Mouse (Mus musculus) stomach, embryonic 14.5 days (tissue): ENCODE measurements around the gene Zbtb5. TPM values are rescaled to one million over a fixed set of nuclear protein-coding genes. Genes with fewer than 3 reads are reported as not detected.

ENCODE experiments used
- ATAC-seq: fragments of 200-750 bp; cut with Nextera tagmentation; 2 replicates; pipeline ENCODE4 v1.8.0; 2017; ENCODE audit warnings: low read depth, moderate TSS enrichment; ENCODE audit not compliant: insufficient number of reproducible peaks, insufficient read depth, low FRiP score
- H3K27ac ChIP-seq: fragments of 300-500 bp; sonication (generic); 2 replicates; pipeline ENCODE4 v1.5.1; 2014; ENCODE audit warnings: mild to moderate bottlenecking, low read length, moderate library complexity, mixed read lengths
- H3K27me3 ChIP-seq: fragments of 300-500 bp; sonication (generic); 2 replicates; pipeline ENCODE4 v1.6.1; 2014; ENCODE audit warnings: low read length, control low read depth, mixed read lengths; ENCODE audit not compliant: control insufficient read depth, insufficient read depth
- H3K36me3 ChIP-seq: fragments of 300-500 bp; sonication (generic); 2 replicates; pipeline ENCODE4 v1.6.1; 2014; ENCODE audit warnings: mild to moderate bottlenecking, control low read depth, low read length, moderate library complexity, mixed read lengths; ENCODE audit not compliant: control insufficient read depth, insufficient read depth
- H3K4me1 ChIP-seq: fragments of 300-500 bp; sonication (generic); 2 replicates; pipeline ENCODE4 v1.6.1; 2014; ENCODE audit warnings: low read length, control low read depth, mixed read lengths; ENCODE audit not compliant: control insufficient read depth, insufficient read depth
- H3K4me2 ChIP-seq: fragments of 300-500 bp; sonication (generic); replicated peaks from 2 replicates; pipeline ENCODE4 v1.6.1; 2014; ENCODE audit warnings: low read depth, low read length, control low read depth
- H3K4me3 ChIP-seq: fragments of 300-500 bp; sonication (generic); 2 replicates; pipeline ENCODE4 v1.5.1; 2014; ENCODE audit warnings: low read depth, low read length, control low read depth
- H3K9ac ChIP-seq: fragments of 300-500 bp; sonication (generic); replicated peaks from 2 replicates; pipeline ENCODE4 v1.6.1; 2014; ENCODE audit warnings: low read depth, mild to moderate bottlenecking, control low read depth, low read length, moderate library complexity, mixed read lengths
- H3K9me3 ChIP-seq: fragments of 300-500 bp; sonication (generic); 2 replicates; pipeline ENCODE4 v1.6.1; 2016; ENCODE audit warnings: low read depth, low read length, control low read depth; ENCODE audit not compliant: control insufficient read depth
- WGBS: fragments of 180-500 bp; shearing (Covaris S2); extraction: QIAGEN DNeasy Blood & Tissue Kit; methylation state at CpG from one replicate; pipeline ENCODE4 v1.1.7; 2014; 5-methylcytosine and 5-hydroxymethylcytosine counted together
- polyA plus RNA-seq: library from polyadenylated mRNA; unstranded; fragments of >200 nt; fragmentation: Nextera tagmentation; extraction: Ambion mirVana; gene quantifications from 2 replicates; pipeline ENCODE4 v1.2.1, GENCODE M21; 2014

Gene Zbtb5
- polyA plus RNA-seq, 1 experiment from 2014 or later = 25.6 TPM

DNA sequence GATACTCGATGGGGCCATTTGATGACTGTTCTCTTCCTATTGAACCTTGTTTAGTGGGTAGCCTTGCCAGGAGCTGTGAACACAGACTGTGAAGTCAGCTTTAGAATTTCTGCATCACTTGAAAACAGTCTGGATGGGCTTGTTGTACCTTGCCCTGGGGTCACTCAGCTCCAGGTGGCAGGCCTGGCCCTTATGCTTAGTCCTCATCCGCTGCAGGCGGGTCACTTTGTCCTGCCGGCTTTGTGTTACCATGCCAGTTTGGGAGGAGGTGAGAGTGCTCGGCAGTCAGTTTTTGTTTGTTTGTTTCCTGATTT, 30.3 kb downstream of the Zbtb5 start:
- Histone ChIP-seq H3K4me3 (peak overlapping the region; percentile 73), H3K4me1 (peaks cover 14% of the 10 kb centered on the region), H3K36me3 (no peaks in the 10 kb centered on the region; the same call in 1 of the 2 replicates), H3K27me3 (no peaks in the 10 kb centered on the region), H3K9ac (peak overlapping the region; percentile 84), H3K27ac (no peak overlapping the region), H3K4me2 (peak overlapping the region; percentile 91), H3K9me3 (no peaks in the 10 kb centered on the region)
- WGBS = 24% methylated on average over 5 of the region's 5 CpGs
- ATAC-seq = no peak

DNA sequence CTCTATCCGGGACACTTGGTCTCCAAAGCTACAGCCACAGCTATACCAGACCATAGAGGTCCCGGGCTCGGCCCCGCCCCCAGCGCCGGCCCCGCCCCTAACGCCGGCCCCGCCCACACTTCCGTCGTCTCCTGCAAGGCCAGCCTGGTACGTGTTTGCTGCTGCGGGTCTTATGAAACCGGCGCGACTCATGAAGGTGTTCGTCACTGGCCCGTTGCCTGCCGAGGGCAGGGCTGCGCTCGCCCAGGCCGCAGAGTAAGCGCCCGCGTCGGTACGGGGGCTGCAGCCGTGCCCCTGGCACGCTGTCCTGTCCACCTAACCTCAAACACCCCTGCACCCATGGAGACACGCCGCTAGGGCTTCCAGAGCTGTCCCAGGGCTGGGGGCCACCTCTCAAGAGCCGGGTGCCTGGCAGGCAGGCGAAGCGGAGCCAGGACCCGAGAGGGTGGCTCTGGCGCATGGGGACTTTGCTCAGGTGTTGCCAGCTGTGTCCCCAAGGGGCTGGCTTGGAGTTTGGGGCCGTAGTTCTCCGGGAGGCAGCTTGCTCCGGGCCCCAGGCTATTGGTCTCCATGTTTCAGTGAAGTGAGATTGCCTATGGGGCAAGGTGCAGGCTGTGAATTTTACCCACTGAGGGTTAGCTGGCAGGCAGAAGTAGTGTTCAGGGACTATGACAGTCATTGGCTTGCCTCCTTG, 30.8 kb downstream of the Zbtb5 start, which contains the start of gene Grhpr:
TSS of gene Grhpr (plus strand) at position 116 of the 694 bp plus-strand sequence.
- peak within 1 kb of the TSS; percentile 91 for H3K4me2 ChIP-seq
- H3K9me3 ChIP-seq = no peaks in the 10 kb centered on the region
- peak within 1 kb of the TSS; percentile 84 for H3K9ac ChIP-seq
- 1% methylated on average over 40 of the region's 40 CpGs for WGBS
- H3K4me3 ChIP-seq = peak within 1 kb of the TSS; percentile 73
- peak; percentile 94 for ATAC-seq
- H3K36me3 ChIP-seq = no peaks in the 10 kb centered on the region
- H3K27ac ChIP-seq = peak within 1 kb of the TSS; percentile 67
- no peaks in the 10 kb centered on the region for H3K27me3 ChIP-seq
- peaks cover 14% of the 10 kb centered on the region for H3K4me1 ChIP-seq

DNA sequence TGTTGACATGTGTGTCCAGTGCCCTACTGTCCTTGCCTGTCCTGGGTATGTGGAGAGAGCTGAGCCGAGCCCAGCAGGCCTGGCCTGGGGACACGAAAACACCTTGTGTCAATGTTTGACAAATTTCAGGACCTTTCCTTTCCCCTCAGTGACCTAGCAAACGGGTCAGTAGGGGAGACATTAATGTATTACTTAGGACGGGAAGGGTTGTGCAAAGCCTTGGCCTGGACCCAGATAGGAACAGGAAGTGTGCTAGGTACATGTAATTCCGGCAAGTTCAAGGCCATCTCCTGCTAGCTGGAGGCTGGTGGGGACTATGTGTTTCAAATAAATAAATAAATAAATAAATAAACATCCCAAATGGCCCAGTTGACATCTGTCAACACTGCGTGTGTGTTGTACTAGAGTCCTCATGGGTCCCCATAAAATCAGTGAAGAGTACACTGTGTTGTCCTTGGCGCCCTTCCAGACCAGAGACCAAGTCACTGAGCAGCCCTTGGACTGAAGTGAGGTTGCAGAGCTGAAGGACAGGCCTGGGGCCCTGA, 32.3 kb downstream of the Zbtb5 start:
- no peak overlapping the region for H3K4me2 ChIP-seq
- ATAC-seq = no peak
- H3K9me3 ChIP-seq = no peaks in the 10 kb centered on the region
- H3K9ac ChIP-seq = no peak overlapping the region
- no peaks in the 10 kb centered on the region for H3K27me3 ChIP-seq
- 51% methylated on average over 7 of the region's 7 CpGs for WGBS
- H3K4me3 ChIP-seq = no peak overlapping the region
- H3K27ac ChIP-seq = no peak overlapping the region
- no peaks in the 10 kb centered on the region for H3K36me3 ChIP-seq
- peaks cover 14% of the 10 kb centered on the region for H3K4me1 ChIP-seq

DNA sequence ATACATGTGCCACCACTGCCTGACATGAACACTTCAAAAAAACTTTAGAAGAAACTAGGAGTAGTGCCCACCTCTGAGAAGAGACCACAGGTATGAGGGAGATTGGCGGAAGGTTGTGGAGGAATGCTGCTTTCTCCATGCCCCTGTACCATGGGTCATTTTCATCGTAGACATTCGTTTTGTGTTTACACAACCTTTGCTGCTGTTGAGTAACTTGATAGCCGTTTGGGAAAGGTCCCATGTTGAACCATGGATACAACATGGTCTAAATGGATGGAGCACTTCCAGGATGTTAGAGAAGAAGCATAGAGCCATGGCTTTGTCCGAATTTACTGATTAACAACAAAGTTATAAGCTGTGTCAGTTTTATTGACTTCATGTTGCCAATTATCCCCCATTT, 34.0 kb downstream of the Zbtb5 start:
- no peak overlapping the region for H3K4me2 ChIP-seq
- peaks cover 16% of the 10 kb centered on the region for H3K4me1 ChIP-seq
- H3K9ac ChIP-seq = no peak overlapping the region
- H3K27ac ChIP-seq = no peak overlapping the region
- WGBS = 63% methylated on average over 5 of the region's 5 CpGs
- H3K9me3 ChIP-seq = no peaks in the 10 kb centered on the region
- no peak for ATAC-seq
- no peaks in the 10 kb centered on the region for H3K36me3 ChIP-seq
- no peak overlapping the region for H3K4me3 ChIP-seq
- H3K27me3 ChIP-seq = no peaks in the 10 kb centered on the region

DNA sequence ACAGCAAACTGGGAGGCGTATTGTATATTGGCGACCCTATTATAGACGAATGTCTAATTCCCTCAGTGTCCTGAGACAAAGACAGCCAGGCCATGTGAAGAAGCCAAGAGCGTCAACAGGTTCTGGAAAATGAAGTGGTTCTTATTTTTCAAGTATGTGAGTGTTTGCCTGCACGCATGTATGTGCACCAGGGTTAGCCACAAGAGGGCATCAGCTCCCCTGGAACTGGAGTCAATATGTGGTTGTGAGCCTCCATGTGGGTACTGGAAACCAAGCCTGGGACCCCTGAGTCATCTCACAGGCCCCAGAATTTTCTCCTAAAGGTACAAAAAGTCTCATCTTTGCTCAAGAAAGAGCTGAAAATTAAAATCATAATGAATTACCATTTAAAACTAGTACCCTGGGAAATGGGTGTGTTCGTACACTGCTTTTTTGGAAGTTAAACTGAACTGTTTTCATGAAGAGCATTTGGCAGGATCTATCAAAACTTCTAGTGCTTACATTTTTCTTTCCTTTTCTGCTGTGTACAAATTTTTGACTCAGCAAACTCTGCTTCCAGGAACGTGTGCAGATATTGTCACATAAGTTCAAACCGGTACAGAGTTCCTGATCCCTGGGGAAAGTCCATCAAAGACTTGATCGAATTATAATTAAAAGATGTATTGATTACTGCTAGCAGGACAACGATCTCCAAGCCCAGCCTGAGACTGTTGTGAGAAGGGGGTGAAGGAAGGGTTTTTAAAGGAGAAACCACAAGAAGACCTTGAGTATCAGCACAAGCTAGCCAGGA, 35.1 kb downstream of the Zbtb5 start:
- no peaks in the 10 kb centered on the region for H3K9me3 ChIP-seq
- H3K4me2 ChIP-seq = no peak overlapping the region
- H3K36me3 ChIP-seq = no peaks in the 10 kb centered on the region
- 87% methylated on average over 10 of the region's 10 CpGs for WGBS
- no peaks in the 10 kb centered on the region for H3K27me3 ChIP-seq
- no peak overlapping the region for H3K27ac ChIP-seq
- no peak overlapping the region for H3K4me3 ChIP-seq
- H3K9ac ChIP-seq = no peak overlapping the region
- H3K4me1 ChIP-seq = peaks cover 7% of the 10 kb centered on the region
- ATAC-seq = no peak

DNA sequence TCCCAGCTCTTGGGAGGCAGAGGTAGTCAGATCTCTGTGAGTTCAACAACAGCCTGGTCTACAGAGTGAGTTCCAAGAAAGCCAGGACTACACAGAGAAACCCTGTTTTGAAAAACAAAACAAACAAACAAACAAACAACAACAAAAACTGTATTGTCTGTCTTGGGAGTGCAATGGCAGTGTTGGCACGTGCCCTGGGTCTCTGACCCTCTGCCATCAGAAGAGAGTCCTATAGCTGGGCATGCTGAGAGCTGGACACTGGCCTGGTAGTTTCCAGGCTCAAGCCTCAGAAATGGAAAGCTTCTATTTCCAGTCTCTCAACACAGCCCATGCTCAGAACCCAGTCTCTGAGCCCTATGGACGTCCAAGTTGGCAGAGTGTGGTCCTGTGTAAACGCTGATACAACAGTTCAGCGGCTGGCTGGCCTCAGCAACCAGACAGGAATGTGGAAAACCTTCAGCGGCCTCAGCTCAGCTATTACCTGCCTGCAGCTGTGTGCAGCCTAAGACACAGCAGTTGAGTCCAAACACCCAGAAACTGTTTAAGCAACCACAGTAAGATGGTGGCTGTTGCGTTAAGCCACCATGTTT, 36.1 kb downstream of the Zbtb5 start:
- ATAC-seq = no peak
- Histone ChIP-seq H3K4me3 (no peak overlapping the region), H3K9ac (no peak overlapping the region), H3K27ac (no peak overlapping the region), H3K36me3 (no peaks in the 10 kb centered on the region), H3K9me3 (no peaks in the 10 kb centered on the region), H3K4me1 (0 out of 2 replicates have a peak, but pooled peaks cover 3% of the 10 kb centered on the region), H3K4me2 (no peak overlapping the region), H3K27me3 (no peaks in the 10 kb centered on the region)
- 62% methylated on average over 6 of the region's 6 CpGs for WGBS

DNA sequence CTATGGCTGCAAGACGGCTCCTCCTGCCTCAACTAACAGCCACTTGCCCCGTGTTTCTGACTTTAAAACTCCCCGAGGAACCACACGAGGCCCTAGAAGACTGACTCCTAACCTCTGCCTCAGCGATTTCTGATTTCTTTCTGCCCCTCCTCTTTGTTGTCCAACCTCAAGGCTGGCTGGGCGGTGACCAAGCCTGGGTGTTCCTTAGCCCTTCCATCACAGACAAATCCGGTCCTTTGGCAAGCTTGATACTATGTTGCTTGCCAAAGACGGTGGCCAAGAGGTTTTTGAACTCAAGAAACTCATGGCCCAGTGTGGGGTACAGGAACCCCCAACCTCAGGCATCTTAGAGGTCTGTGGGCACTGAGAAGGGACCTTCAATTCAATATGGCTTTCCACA, 37.9 kb downstream of the Zbtb5 start:
- Histone ChIP-seq H3K9ac (no peak overlapping the region), H3K9me3 (no peaks in the 10 kb centered on the region), H3K27ac (no peak overlapping the region), H3K4me3 (no peak overlapping the region), H3K4me1 (0 out of 2 replicates have a peak, but pooled peaks cover 3% of the 10 kb centered on the region), H3K4me2 (no peak overlapping the region), H3K27me3 (no peaks in the 10 kb centered on the region), H3K36me3 (no peaks in the 10 kb centered on the region)
- no peak for ATAC-seq
- 74% methylated on average over 8 of the region's 8 CpGs for WGBS

DNA sequence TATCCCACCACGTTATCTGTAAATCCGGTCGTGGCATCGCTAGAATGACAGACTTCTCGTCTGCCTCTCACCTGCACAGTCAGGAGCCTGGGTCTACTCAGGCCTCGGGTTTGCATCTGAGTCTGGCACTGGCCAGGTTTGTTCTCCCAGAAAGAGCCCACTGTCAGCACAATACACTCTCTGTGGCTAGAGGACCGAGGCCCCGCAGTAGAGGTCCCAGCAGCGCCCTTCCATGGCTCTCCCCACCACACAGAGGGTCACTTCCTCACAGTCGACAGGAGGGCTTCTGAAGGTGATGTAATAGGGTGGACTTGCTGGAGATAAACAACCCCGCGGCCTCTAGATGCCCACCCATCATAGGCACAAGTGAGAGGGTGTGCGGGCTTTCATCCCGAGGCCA, 38.3 kb downstream of the Zbtb5 start:
- Histone ChIP-seq H3K36me3 (no peaks in the 10 kb centered on the region), H3K4me3 (no peak overlapping the region), H3K27ac (no peak overlapping the region), H3K9ac (no peak overlapping the region), H3K4me2 (peak overlapping the region; percentile 36; the same call in 1 of the 2 replicates), H3K9me3 (no peaks in the 10 kb centered on the region), H3K27me3 (no peaks in the 10 kb centered on the region), H3K4me1 (0 out of 2 replicates have a peak, but pooled peaks cover 3% of the 10 kb centered on the region)
- 45% methylated on average over 14 of the region's 14 CpGs for WGBS
- no peak for ATAC-seq
